Comparison of ENCODE assay signal across 8 mouse cellular contexts in the genomic region with DNA sequence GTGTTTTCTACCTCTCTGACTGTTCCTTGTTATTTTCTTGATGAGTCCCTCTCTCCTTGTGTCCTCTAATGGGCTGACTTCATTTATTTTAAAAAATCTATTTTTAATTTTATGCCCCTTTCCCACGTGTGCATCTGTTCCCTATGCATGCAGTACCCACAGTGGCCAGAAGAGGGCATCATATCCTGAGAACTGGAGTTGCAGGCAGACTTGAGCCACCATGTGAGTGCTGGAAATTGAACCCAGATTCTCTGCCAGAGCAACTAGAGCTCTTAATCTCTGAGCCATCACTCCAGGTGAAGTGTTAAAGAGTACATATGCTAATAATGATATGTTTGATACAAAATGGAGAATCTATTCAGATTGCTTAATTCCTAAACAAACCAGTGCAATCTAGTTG. TPM values are rescaled to one million over a fixed set of nuclear protein-coding genes. Genes with fewer than 3 reads are reported as not detected.
DNase-seq lines count a peak whose midpoint lies in the region; ATAC-seq and TF ChIP-seq lines count a peak whose summit lies in the region.

No protein-coding gene starts in this region.

- H3K36me3 ChIP-seq in G1E (replicated peaks): no peaks in the 10 kb centered on the region
- no peaks in the 10 kb centered on the region for H3K36me3 ChIP-seq in forebrain, embryonic 16.5 days (ENCODE audit: control insufficient read depth, insufficient read depth)

- peak; percentile 73 for TF ChIP-seq CTCF in layer of hippocampus, adult 2 months (conservative IDR thresholded peaks at IDR 0.05)
- peak; percentile 52; the same call in 1 of the 2 replicates for TF ChIP-seq CTCF in G1E (IDR thresholded peaks at IDR 0.05; ENCODE audit: low read depth, low read length)

- no peak overlapping the region for H3K4me2 ChIP-seq in forebrain, embryonic 16.5 days (ENCODE audit: low read length)

- peak; percentile 60; the same call in 1 of the 2 replicates for ATAC-seq in G1E (ENCODE audit: extremely low read depth, insufficient number of reproducible peaks, low FRiP score, poor library complexity, severe bottlenecking)
- no peak for ATAC-seq in forebrain, embryonic 16.5 days

- H3K27me3 ChIP-seq in G1E (ENCODE audit: insufficient read depth, low read length): no peaks in the 10 kb centered on the region
- no peaks in the 10 kb centered on the region for H3K27me3 ChIP-seq in forebrain, embryonic 16.5 days (replicated peaks; ENCODE audit: control insufficient read depth, insufficient read depth, low read length)

- no peak for DNase-seq in layer of hippocampus, adult 2 months (ENCODE audit: low spot score in 2 of 2)
- no peak for DNase-seq in layer of hippocampus, adult 18-20 months (ENCODE audit: low spot score in 2 of 2)
- DNase-seq in G1E (ENCODE audit: low spot score): no peak
- DNase-seq in c-Kit-positive CD71-positive TER-119-positive erythroid progenitor cells, embryonic 14.5 days (ENCODE audit: low spot score): peak; percentile 34
- peak; percentile 24 for DNase-seq in lung, postnatal 14 days
- DNase-seq in thymus, postnatal 36 days: peak; percentile 34 to 45
- no peak for DNase-seq in urinary bladder, postnatal 10 days (ENCODE audit: low spot score)

- 29% methylated on average over 1 of the region's 1 CpGs for WGBS in forebrain, embryonic 16.5 days

- no peak overlapping the region for H3K4me3 ChIP-seq in layer of hippocampus, adult 2 months
- no peak overlapping the region for H3K4me3 ChIP-seq in G1E (ENCODE audit: low read depth, low read length)
- H3K4me3 ChIP-seq in forebrain, embryonic 16.5 days (replicated peaks; ENCODE audit: low read length): no peak overlapping the region

- H3K27ac ChIP-seq in layer of hippocampus, adult 2 months: no peak overlapping the region
- H3K27ac ChIP-seq in forebrain, embryonic 16.5 days (ENCODE audit: low read length): no peak overlapping the region

- H3K9me3 ChIP-seq in G1E (replicated peaks): no peaks in the 10 kb centered on the region
- H3K9me3 ChIP-seq in forebrain, embryonic 16.5 days (ENCODE audit: control insufficient read depth, low read length): no peaks in the 10 kb centered on the region

- H3K9ac ChIP-seq in forebrain, embryonic 16.5 days (replicated peaks; ENCODE audit: low read depth, low read length): no peak overlapping the region

- H3K4me1 ChIP-seq in G1E (ENCODE audit: insufficient read depth, low read depth, low read length): no peaks in the 10 kb centered on the region
- H3K4me1 ChIP-seq in forebrain, embryonic 16.5 days (replicated peaks; ENCODE audit: control insufficient read depth, insufficient read depth, low read length): no peaks in the 10 kb centered on the region

RNA-seq across cellular contexts. Expression of gene Stard13, which starts 58.7 kb away (rescaled TPM):
- total RNA-seq in layer of hippocampus, adult 2 months (2021): 10 to 100 TPM; 18.1 to 24.8 TPM
- 10 to 100 TPM; 20.8 to 26.2 TPM for total RNA-seq in layer of hippocampus, adult 18-20 months (2021)
- total RNA-seq in G1E (2014; fragmentation: Nextera tagmentation) (not detected in 2 replicates), G1E (2017) (0.05 TPM in 1 of 2 replicates, not detected in the other)
- not detected in 2 replicates for polyA plus RNA-seq in G1E (2012)
- polyA plus RNA-seq in forebrain, embryonic 16.5 days (2015; fragmentation: Nextera tagmentation; extraction: Ambion mirVana): 3.5 and 4.8 TPM in 2 replicates

Comparison
In these comparisons a context has a peak if more than half of its experiments do, and no peak if none do; other contexts are left out.
1. DNase-seq: peak in c-Kit-positive CD71-positive TER-119-positive erythroid progenitor cells, embryonic 14.5 days (single experiment), lung, postnatal 14 days (single experiment) and thymus, postnatal 36 days (2 of 2); none in layer of hippocampus, adult 2 months (0 of 2), layer of hippocampus, adult 18-20 months (0 of 2), G1E (single experiment) and urinary bladder, postnatal 10 days (single experiment).
2. RNA of gene Stard13, which starts 58.7 kb away (total RNA-seq): 20.8 to 26.2 TPM in layer of hippocampus, adult 18-20 months and 18.1 to 24.8 TPM in layer of hippocampus, adult 2 months; 0.05 TPM in G1E; every median in the first group is over 10 times any median in the second.